Mouse (Mus musculus) cerebellum, postnatal 14 days (tissue): ENCODE data around the gene Sapcd2.
"Not testable (repeated sequence)": the region's sequence is repeated elsewhere in the genome, so short reads cannot be mapped to it uniquely, and the experiment has no call there.

Experiments
- DNase-seq, 2 experiments: peaks; one replicate each; pipeline ENCODE4 v3.0.0; 2021; ENCODE audit warnings: mixed read lengths in 2 of 2

Gene Sapcd2

GRCm38 (mm10) chr2:25373431-25373830, 1.3 kb downstream of the Sapcd2 start:
- no peak for DNase-seq

- peak; percentile 82 to 85 for DNase-seq
Measured at GRCm38 (mm10) chr2:25376589-25376988, 4.5 kb downstream of the Sapcd2 start.

- DNase-seq, result no peak
Measured at GRCm38 (mm10) chr2:25384492-25384891, 12.4 kb downstream of the Sapcd2 start.

- DNase-seq, result no peak
Measured at GRCm38 (mm10) chr2:25391266-25391665, 19.1 kb downstream of the Sapcd2 start.

- peak; percentile 62 to 67 for DNase-seq
Measured at GRCm38 (mm10) chr2:25394281-25395221, 22.4 kb downstream of the Sapcd2 start.

- peak in 1 of 2 experiments; percentile 50 for DNase-seq
Measured at GRCm38 (mm10) chr2:25395721-25396596, 23.8 kb downstream of the Sapcd2 start, which contains the start of gene Entpd2. TSS of gene Entpd2 (plus strand) at chr2:25395874.

- DNase-seq, result peak; percentile 87 to 88
Measured at GRCm38 (mm10) chr2:25396597-25396983, 24.5 kb downstream of the Sapcd2 start.

GRCm38 (mm10) chr2:25397010-25397409, 24.9 kb downstream of the Sapcd2 start:
- peak; percentile 46 to 53 for DNase-seq

GRCm38 (mm10) chr2:25398065-25398464, 25.9 kb downstream of the Sapcd2 start:
- DNase-seq, result no peak

GRCm38 (mm10) chr2:25399051-25399450, 26.9 kb downstream of the Sapcd2 start, which contains the start of gene Npdc1:
TSS of gene Npdc1 (plus strand) at chr2:25399351.
- no peak for DNase-seq

- no peak for DNase-seq
Measured at GRCm38 (mm10) chr2:25400291-25400690, 28.2 kb downstream of the Sapcd2 start.

GRCm38 (mm10) chr2:25400764-25401163, 28.6 kb downstream of the Sapcd2 start:
- DNase-seq, result peak; percentile 77 to 80

GRCm38 (mm10) chr2:25402377-25402971, 30.4 kb downstream of the Sapcd2 start:
- peak; percentile 87 to 96 for DNase-seq

- peak; percentile 91 to 94 for DNase-seq
Measured at GRCm38 (mm10) chr2:25402972-25403601, 31.0 kb downstream of the Sapcd2 start.

GRCm38 (mm10) chr2:25403994-25404393, 31.9 kb downstream of the Sapcd2 start:
- no peak for DNase-seq

GRCm38 (mm10) chr2:25408908-25409307, 36.8 kb downstream of the Sapcd2 start:
- no peak for DNase-seq

GRCm38 (mm10) chr2:25413436-25413835, 41.3 kb downstream of the Sapcd2 start:
- DNase-seq, result not testable (repeated sequence)

- peak; percentile 34 to 52 for DNase-seq
Measured at GRCm38 (mm10) chr2:25417426-25417825, 45.3 kb downstream of the Sapcd2 start.

- DNase-seq, result peak; percentile 80 to 82
Measured at GRCm38 (mm10) chr2:25421896-25422295, 49.8 kb downstream of the Sapcd2 start.

GRCm38 (mm10) chr2:25422587-25423410, 50.7 kb downstream of the Sapcd2 start, which contains the start of gene Fut7:
TSS of gene Fut7 (plus strand) at chr2:25423267.
- DNase-seq, result no peak

- DNase-seq, result peak; percentile 57 to 65
Measured at GRCm38 (mm10) chr2:25423626-25424025, 51.5 kb downstream of the Sapcd2 start.
